Mouse (Mus musculus) thymus, adult 2 months (tissue): ENCODE results near the gene Ext2. TPM values are rescaled to one million over a fixed set of nuclear protein-coding genes. Genes with fewer than 3 reads are reported as not detected.

Source experiments
- DNase-seq: peaks from one replicate; pipeline ENCODE4 v3.0.0; 2021
- H3K27ac ChIP-seq: fragments of 200-500 bp; 2 replicates; pipeline ENCODE4 v1.5.1; 2012; ENCODE audit warnings: low read length, control low read depth; ENCODE audit not compliant: control insufficient read depth, insufficient read depth
- H3K27me3 ChIP-seq: fragments of 200-500 bp; 2 replicates; pipeline ENCODE4 v1.6.1; 2012; ENCODE audit warnings: mild to moderate bottlenecking, low read length, moderate library complexity, mixed read lengths; ENCODE audit not compliant: control insufficient read depth, insufficient read depth
- H3K36me3 ChIP-seq: fragments of 200-500 bp; 2 replicates; pipeline ENCODE4 v1.6.1; 2012; ENCODE audit warnings: mild to moderate bottlenecking, low read length, moderate library complexity; ENCODE audit not compliant: control insufficient read depth, insufficient read depth
- H3K4me1 ChIP-seq: fragments of 200-500 bp; replicated peaks from 2 replicates; pipeline ENCODE4 v1.6.1; 2012; ENCODE audit warnings: low read length; ENCODE audit not compliant: control insufficient read depth, insufficient read depth
- H3K4me3 ChIP-seq: fragments of 200-500 bp; 2 replicates; pipeline ENCODE4 v1.5.1; 2012; ENCODE audit warnings: mild to moderate bottlenecking, low read length, control low read depth, moderate library complexity; ENCODE audit not compliant: control insufficient read depth, insufficient read depth
- CTCF ChIP-seq: fragments of 200-500 bp; IDR thresholded peaks from 2 replicates; pipeline ENCODE4 v1.5.1; 2012; ENCODE audit warnings: mild to moderate bottlenecking, control low read depth, low read length, moderate library complexity, borderline replicate concordance; ENCODE audit not compliant: control insufficient read depth, poor library complexity, insufficient read depth; ENCODE audit errors: extremely low read depth
- POLR2A ChIP-seq: fragments of 200-500 bp; IDR thresholded peaks from 2 replicates; pipeline ENCODE4 v1.6.1; 2012; ENCODE audit warnings: mild to moderate bottlenecking, low read length, control low read depth, moderate library complexity; ENCODE audit not compliant: control insufficient read depth, poor library complexity, insufficient read depth; ENCODE audit errors: extremely low read depth
- WGBS: fragments of 180-500 bp; shearing (Covaris S2); methylation state at CpG from one replicate; pipeline ENCODE4 v1.1.7; 2018; 5-methylcytosine and 5-hydroxymethylcytosine counted together
- polyA plus RNA-seq: library from polyadenylated mRNA; depleted of rRNA; stranded (reverse); fragments of >200 nt; gene quantifications from 2 replicates; pipeline ENCODE4 v1.2.3, GENCODE M21; 2012

The Ext2 gene
- polyA plus RNA-seq, 1 experiment = 46.6 TPM

DNA sequence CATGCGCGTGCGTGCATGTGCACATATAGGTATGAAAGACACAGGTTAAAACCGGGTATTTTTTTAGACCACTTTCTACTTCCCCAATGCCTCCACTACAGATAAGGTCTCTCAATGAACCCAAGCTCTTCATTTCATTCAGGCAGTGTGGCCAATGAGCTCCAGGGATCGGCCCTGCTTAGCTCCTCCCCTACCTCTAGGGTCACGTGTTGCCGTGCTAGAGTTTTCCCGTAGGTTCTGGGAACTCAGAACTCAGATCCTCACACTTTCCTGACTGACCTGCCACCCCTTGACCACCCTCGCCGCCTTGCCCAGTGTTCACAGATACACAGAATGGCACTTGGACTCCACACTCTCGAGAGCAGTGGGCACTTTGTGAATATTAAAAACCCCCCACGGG, 36.5 kb upstream of the Ext2 start:
- Histone ChIP-seq H3K27ac (no peak overlapping the region), H3K27me3 (no peaks in the 10 kb centered on the region), H3K4me3 (no peak overlapping the region), H3K36me3 (no peaks in the 10 kb centered on the region), H3K4me1 (no peaks in the 10 kb centered on the region)
- no peak for DNase-seq
- 62% methylated on average over 12 of the region's 12 CpGs for WGBS
- no peak for TF ChIP-seq POLR2A
- TF ChIP-seq CTCF = no peak

DNA sequence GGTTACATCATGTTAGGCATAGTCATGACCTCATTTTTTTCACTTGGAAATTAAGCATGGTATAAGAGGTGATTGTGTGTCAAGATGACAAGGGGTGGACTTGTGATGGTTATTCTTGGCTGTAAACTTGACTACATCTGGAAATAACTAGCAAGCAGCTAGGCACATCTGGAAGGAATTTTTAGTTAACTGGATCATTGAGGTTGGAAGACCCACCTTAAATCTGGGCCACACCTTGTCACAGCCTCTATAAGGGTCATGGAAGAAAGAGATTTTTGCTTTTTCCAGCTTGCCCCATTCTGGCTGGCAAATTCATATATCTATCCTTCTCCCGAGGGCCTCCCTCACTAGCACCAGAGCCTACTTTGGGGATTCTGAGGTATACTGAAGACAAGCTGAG, 28.9 kb upstream of the Ext2 start:
- no peak for DNase-seq
- Histone ChIP-seq H3K4me1 (peaks cover 7% of the 10 kb centered on the region; the same call in 1 of the 2 replicates), H3K36me3 (no peaks in the 10 kb centered on the region), H3K27me3 (no peaks in the 10 kb centered on the region), H3K4me3 (no peak overlapping the region), H3K27ac (no peak overlapping the region)
- TF ChIP-seq CTCF (no peak), POLR2A (no peak)
- WGBS = 97% methylated on average over 1 of the region's 1 CpGs

DNA sequence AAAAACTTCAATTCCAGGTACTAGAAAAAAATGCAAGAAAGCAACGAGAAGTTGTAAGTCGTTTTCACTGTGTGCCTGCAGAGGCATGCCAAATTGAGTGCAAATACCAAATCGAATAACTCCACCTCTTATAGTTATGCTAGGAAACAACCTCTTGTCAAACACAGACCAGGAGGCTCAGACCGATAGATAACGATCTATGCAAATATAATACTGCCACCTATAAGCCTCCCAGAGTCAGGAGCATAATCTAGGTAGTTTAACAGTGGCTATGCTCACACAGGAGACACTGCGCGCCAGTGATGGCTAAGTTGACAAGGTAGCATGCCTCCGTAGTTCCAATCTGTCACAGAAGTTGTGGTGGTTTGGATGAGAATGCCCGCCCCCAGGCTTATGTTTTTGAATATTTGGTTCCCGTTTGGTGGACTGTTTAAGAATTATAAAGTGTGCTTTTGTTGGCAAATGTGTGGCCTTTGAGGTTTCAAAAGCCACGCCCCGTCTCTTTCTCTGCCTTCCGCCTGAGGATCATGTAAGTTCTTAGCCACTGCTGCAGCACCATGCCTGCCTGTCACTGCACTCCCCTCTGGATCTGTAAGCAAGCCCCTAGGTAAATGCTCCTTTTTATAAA, 28.1 kb upstream of the Ext2 start:
- H3K36me3 ChIP-seq = no peaks in the 10 kb centered on the region
- peaks cover 7% of the 10 kb centered on the region; the same call in 1 of the 2 replicates for H3K4me1 ChIP-seq
- H3K4me3 ChIP-seq = no peak overlapping the region
- no peaks in the 10 kb centered on the region for H3K27me3 ChIP-seq
- WGBS = 2% methylated on average over 13 of the region's 13 CpGs
- no peak overlapping the region for H3K27ac ChIP-seq
- DNase-seq = peak; percentile 42
- no peak for TF ChIP-seq POLR2A
- TF ChIP-seq CTCF = no peak

DNA sequence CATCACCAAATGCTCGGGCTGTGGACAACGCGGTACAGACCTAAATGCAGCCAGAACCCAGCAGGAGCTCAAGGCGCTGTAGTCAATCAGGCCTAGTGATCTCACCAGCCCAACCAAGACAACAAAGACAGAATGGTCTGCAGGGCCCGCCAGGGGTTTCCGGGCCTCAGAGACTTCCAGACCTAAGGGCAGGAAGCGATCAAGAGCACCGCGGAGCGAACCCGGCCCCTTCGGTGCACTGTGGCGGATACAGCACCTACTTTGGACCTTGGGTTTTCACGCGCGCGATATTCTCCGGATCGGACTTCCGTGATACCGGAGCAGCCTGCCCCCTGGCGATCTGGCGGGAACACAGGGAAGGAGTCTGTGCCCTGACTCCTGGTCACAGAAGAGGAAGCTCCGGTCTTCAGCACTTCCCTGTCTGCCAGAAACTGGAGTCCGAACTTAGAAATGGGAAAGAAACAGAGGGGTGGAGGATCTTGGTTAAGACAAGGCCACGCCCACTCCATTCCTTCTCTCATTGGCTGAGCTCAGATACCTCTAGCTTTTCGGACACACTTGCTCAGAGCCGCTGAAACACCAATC, 27.2 kb upstream of the Ext2 start, which contains the start of gene Accs:
Gene Accs, minus strand, starts transcription at position 439 of the 585 bp plus-strand sequence.
- Histone ChIP-seq H3K4me1 (peaks cover 7% of the 10 kb centered on the region; the same call in 1 of the 2 replicates), H3K27ac (peak within 1 kb of the TSS; percentile 4), H3K4me3 (peak within 1 kb of the TSS; percentile 66), H3K36me3 (0 out of 2 replicates have a peak, but pooled peaks cover under 1% of the 10 kb centered on the region), H3K27me3 (no peaks in the 10 kb centered on the region)
- peak; percentile 60 for DNase-seq
- WGBS = under 1% methylated on average over 28 of the region's 28 CpGs
- TF ChIP-seq POLR2A (no peak), CTCF (0 out of 2 replicates have a peak, but pooled peaks have one; percentile 59)

DNA sequence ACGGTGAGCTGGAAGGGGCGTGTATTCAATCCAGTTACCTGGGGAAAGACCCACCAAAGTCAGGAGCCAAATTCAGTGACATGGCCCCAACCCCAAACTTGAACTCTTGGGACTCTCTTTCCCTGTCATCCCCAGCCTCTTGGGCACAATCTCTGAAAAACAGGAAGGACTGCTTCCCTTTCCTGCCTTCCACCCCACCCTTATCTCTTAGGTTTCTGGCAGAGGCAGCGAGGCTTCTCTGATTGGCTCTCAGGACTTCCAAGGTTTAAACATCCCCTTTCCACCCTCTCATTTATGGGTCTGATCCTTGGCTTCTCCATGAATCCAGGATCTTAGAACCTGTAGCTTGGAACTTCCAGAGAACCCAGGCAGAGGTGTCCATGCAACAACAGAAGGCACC, 19.0 kb upstream of the Ext2 start:
- Histone ChIP-seq H3K36me3 (0 out of 2 replicates have a peak, but pooled peaks cover 4% of the 10 kb centered on the region), H3K4me1 (no peaks in the 10 kb centered on the region), H3K4me3 (no peak overlapping the region), H3K27ac (no peak overlapping the region), H3K27me3 (no peaks in the 10 kb centered on the region)
- WGBS = 96% methylated on average over 3 of the region's 3 CpGs
- no peak for DNase-seq
- TF ChIP-seq CTCF (no peak), POLR2A (no peak)

DNA sequence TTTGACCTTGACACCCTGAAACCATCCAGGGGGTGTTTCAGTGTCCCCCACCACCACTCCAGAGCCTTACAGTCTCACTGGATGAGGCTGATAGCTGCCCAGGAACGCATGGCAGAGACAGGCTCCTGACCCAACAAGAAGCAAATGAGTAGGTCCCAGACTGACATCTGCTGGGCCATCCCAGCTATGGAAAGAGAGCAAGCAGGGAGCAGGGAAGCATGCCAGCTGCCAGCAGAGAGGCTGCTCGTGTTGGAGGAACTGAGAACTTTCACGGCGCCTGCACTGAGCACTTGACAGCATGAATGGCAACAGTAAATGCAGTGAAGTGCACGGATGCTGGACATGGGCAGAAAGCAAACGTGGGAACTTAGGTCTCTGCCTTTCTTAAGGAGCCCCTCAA, 17.7 kb upstream of the Ext2 start:
- H3K27ac ChIP-seq = no peak overlapping the region
- no peak overlapping the region for H3K4me3 ChIP-seq
- H3K4me1 ChIP-seq = no peaks in the 10 kb centered on the region
- H3K27me3 ChIP-seq = no peaks in the 10 kb centered on the region
- 94% methylated on average over 6 of the region's 6 CpGs for WGBS
- TF ChIP-seq CTCF (no peak), POLR2A (no peak)
- H3K36me3 ChIP-seq = 0 out of 2 replicates have a peak, but pooled peaks cover 4% of the 10 kb centered on the region
- DNase-seq = no peak
